Mouse (Mus musculus) ES-E14 (cell line): ENCODE data around the gene Oasl2. TPM values are rescaled to one million over a fixed set of nuclear protein-coding genes. Genes with fewer than 3 reads are reported as not detected.
A peak's percentile ranks its signal among the peaks of the same experiment; 100 is the strongest.
"Not testable (repeated sequence)": the region's sequence is repeated elsewhere in the genome, so short reads cannot be mapped to it uniquely, and the experiment has no call there.

Experiments
- DNase-seq: peaks from one replicate; pipeline ENCODE4 v3.0.0-alpha.2; 2013; ENCODE audit warnings: low read depth, low spot score
- H3K27ac ChIP-seq: 2 replicates; pipeline ENCODE4 v1.5.1; 2012; ENCODE audit warnings: low read depth, mild to moderate bottlenecking, low read length, moderate library complexity, mixed read lengths; ENCODE audit not compliant: poor library complexity, insufficient read depth, severe bottlenecking
- H3K36me3 ChIP-seq: 2 replicates; pipeline ENCODE4 v1.6.1; 2012; ENCODE audit warnings: mild to moderate bottlenecking, low read length, moderate library complexity, mixed read lengths; ENCODE audit not compliant: control insufficient read depth, poor library complexity, insufficient read depth, severe bottlenecking
- H3K4me1 ChIP-seq, 2 experiments: fragments of 150-350 bp in 1 of 2; sonication (generic) in 1 of 2; 2 replicates each; pipeline ENCODE4 v1.6.1; 2012; ENCODE audit warnings: low read length in 2 of 2, mild to moderate bottlenecking in 1 of 2, mixed read lengths in 1 of 2; ENCODE audit not compliant: control insufficient read depth in 2 of 2, insufficient read depth in 2 of 2, poor library complexity in 1 of 2
- H3K4me3 ChIP-seq, 2 experiments: fragments of 150-350 bp in 1 of 2; sonication (generic) in 1 of 2; 2 replicates each; pipeline ENCODE4 v1.5.1; 2012; ENCODE audit warnings: low read length in 2 of 2, low read depth in 1 of 2, mild to moderate bottlenecking in 1 of 2, mixed read lengths in 1 of 2; ENCODE audit not compliant: insufficient read depth in 1 of 2, poor library complexity in 1 of 2, severe bottlenecking in 1 of 2
- H3K9ac ChIP-seq: 2 replicates; pipeline ENCODE4 v1.6.1; 2012; ENCODE audit warnings: low read depth, mild to moderate bottlenecking, low read length, mixed read lengths; ENCODE audit not compliant: poor library complexity, insufficient read depth, severe bottlenecking
- H3K9me3 ChIP-seq: fragments of 150-350 bp; sonication (generic); 2 replicates; pipeline ENCODE4 v1.6.1; 2012; ENCODE audit warnings: low read depth, mild to moderate bottlenecking, low read length; ENCODE audit not compliant: control insufficient read depth, insufficient read depth
- CHD2 ChIP-seq: IDR thresholded peaks from 2 replicates; pipeline ENCODE4 v1.6.1; 2014; ENCODE audit warnings: mild to moderate bottlenecking, low read depth, low read length, inconsistent platforms
- HCFC1 ChIP-seq: IDR thresholded peaks from 2 replicates; pipeline ENCODE4 v1.6.1; 2012; ENCODE audit warnings: low read length, inconsistent platforms, borderline replicate concordance; ENCODE audit not compliant: insufficient read depth
- MAFK ChIP-seq: IDR thresholded peaks from 2 replicates; pipeline ENCODE4 v1.6.1; 2014; ENCODE audit warnings: mild to moderate bottlenecking, low read depth, low read length, inconsistent platforms; ENCODE audit not compliant: insufficient read depth
- ZC3H11A ChIP-seq: IDR thresholded peaks from 2 replicates; pipeline ENCODE4 v1.6.1; 2012; ENCODE audit warnings: low read depth, mild to moderate bottlenecking, inconsistent platforms, low read length, borderline replicate concordance
- ZNF384 ChIP-seq: IDR thresholded peaks from 2 replicates; pipeline ENCODE4 v1.6.1; 2012; ENCODE audit warnings: low read depth, low read length, inconsistent platforms
- in situ Hi-C, 2 experiments: fragments of 600-800 bp; cut with MboI; formaldehyde crosslinking; loops; one replicate each; pipeline ENCODE4 v1.15.1; 2025; ENCODE audit warnings: low sequenced_read_pairs in 2 of 2, inconsistent platforms in 1 of 2; ENCODE audit not compliant: unreplicated experiment in 2 of 2
- total RNA-seq: library from RNA; depleted of rRNA; stranded (reverse); fragments of 300-350 nt; gene quantifications from 2 replicates; pipeline ENCODE4 v1.2.3, GENCODE M21; 2012; rRNA removed

The Oasl2 gene
- 0.85 and 1.1 TPM in 2 replicates for total RNA-seq

GRCm38 (mm10) chr5:114896688-114897373 is at the start of gene Oasl2:
TSS of gene Oasl2 (plus strand) at chr5:114896936.
- Histone ChIP-seq H3K36me3 (no peaks in the 10 kb centered on the region), H3K9ac (peak within 1 kb of the TSS; percentile 2; the same call in 1 of the 2 replicates), H3K4me3 (no peak within 1 kb of the TSS), H3K27ac (peak within 1 kb of the TSS; percentile 59; the same call in 1 of the 2 replicates), H3K4me1 (peaks cover 0 to 11% of the 10 kb centered on the region in 2 experiments; a peak in 1 of 4 replicates), H3K9me3 (no peaks in the 10 kb centered on the region)
- no peak for TF ChIP-seq MAFK
- no peak for TF ChIP-seq CHD2
- TF ChIP-seq ZC3H11A = no peak
- no peak for TF ChIP-seq ZNF384
- no peak for TF ChIP-seq HCFC1
- in situ Hi-C loops = no loop called here
- no peak for DNase-seq

GRCm38 (mm10) chr5:114851565-114852236 is 45.0 kb upstream of the Oasl2 start:
- TF ChIP-seq HCFC1 (no peak), MAFK (no peak), CHD2 (no peak), ZC3H11A (no peak), ZNF384 (no peak)
- Histone ChIP-seq H3K4me1 (peaks cover 0 to 6% of the 10 kb centered on the region in 2 experiments; a peak in 1 of 4 replicates), H3K27ac (no peak overlapping the region), H3K36me3 (no peaks in the 10 kb centered on the region), H3K9me3 (no peaks in the 10 kb centered on the region), H3K9ac (no peak overlapping the region), H3K4me3 (no peak overlapping the region)
- DNase-seq = no peak
- in situ Hi-C loops = no loop called here

- DNase-seq, H3K9me3 ChIP-seq, in situ Hi-C loops, H3K9ac ChIP-seq, H3K4me1 ChIP-seq, H3K27ac ChIP-seq, H3K36me3 ChIP-seq, H3K4me3 ChIP-seq: not testable (repeated sequence)
These were observed 43.4 kb upstream of the Oasl2 start, which contains the start of gene 4930519G04Rik for GRCm38 (mm10) chr5:114853364-114853763. TSS of gene 4930519G04Rik (plus strand) at chr5:114853664.

- H3K9me3 ChIP-seq = no peaks in the 10 kb centered on the region
- in situ Hi-C loops = no loop called here
- H3K27ac ChIP-seq = no peak within 1 kb of the TSS
- DNase-seq = no peak
- peak within 1 kb of the TSS; percentile 12 to 50; a peak in 2 of 4 replicates for H3K4me3 ChIP-seq
- peaks cover 1 to 4% of the 10 kb centered on the region in 2 experiments; a peak in 2 of 4 replicates for H3K4me1 ChIP-seq
- peak within 1 kb of the TSS; percentile 53 for H3K9ac ChIP-seq
- TF ChIP-seq ZC3H11A (no peak), MAFK (no peak), HCFC1 (no peak), CHD2 (no peak), ZNF384 (no peak)
- H3K36me3 ChIP-seq = no peaks in the 10 kb centered on the region
These were observed 38.2 kb upstream of the Oasl2 start, which contains the start of gene Gm9936 for GRCm38 (mm10) chr5:114858582-114858981. TSS of gene Gm9936 (minus strand) at chr5:114858682.
